9 mouse cellular contexts compared by ENCODE assay signal in genomic region chr6:98842924-98843323, GRCm38 (mm10).
A peak's percentile ranks its signal among the peaks of the same experiment; 100 is the strongest.
DNase-seq lines count a peak whose midpoint lies in the region; ATAC-seq lines count a peak whose summit lies in the region.
"Had no signal": no experiment of that assay in that cellular context is flagged by ENCODE, and none has a peak within 500 bp of the region (broad histone marks: within the 10 kb centered on the region; RNA-seq: fewer than 3 reads in every experiment).

No protein-coding gene starts in this region.

- intact Hi-C loops in gastrocnemius, postnatal 14 days (cut with DNase I; ENCODE audit: low total_unique reads) = no loop called here

- DNase-seq in spleen, postnatal 36 days (ENCODE audit: low spot score in 2 of 2) = peak; percentile 26 to 32
- DNase-seq in spleen, adult 12 weeks (ENCODE audit: low spot score) = no peak
- peak; percentile 54 for DNase-seq in thymus, postnatal 4 days
- DNase-seq in right cerebral cortex, postnatal 4 days = no peak
- no peak for DNase-seq in cerebellum, adult 11 months
- DNase-seq in gastrocnemius, postnatal 14 days = no peak

- ATAC-seq in granulocyte monocyte progenitor cell, adult 5-6 weeks (replicated peaks; ENCODE audit: poor library complexity, severe bottlenecking) = 0 out of 2 replicates have a peak, but pooled peaks have one; percentile 31
- ATAC-seq in megakaryocyte progenitor cell, adult 5-6 weeks (replicated peaks; ENCODE audit: poor library complexity) = peak; percentile 51
- ATAC-seq: midbrain, embryonic 13.5 days had no signal

Comparison
In these comparisons a context has a peak if more than half of its experiments do, and no peak if none do; other contexts are left out.
1. DNase-seq: peak in spleen, postnatal 36 days (2 of 2) and thymus, postnatal 4 days (single experiment); none in spleen, adult 12 weeks (single experiment), right cerebral cortex, postnatal 4 days (single experiment), cerebellum, adult 11 months (single experiment) and gastrocnemius, postnatal 14 days (single experiment).